Mouse (Mus musculus) stomach, embryonic 16.5 days (tissue): Measurements from ENCODE around the gene Pygb. TPM values are rescaled to one million over a fixed set of nuclear protein-coding genes. Genes with fewer than 3 reads are reported as not detected.

Experiments
- ATAC-seq: fragments of 200-750 bp; cut with Nextera tagmentation; 2 replicates; pipeline ENCODE4 v1.8.0; 2017; ENCODE audit warnings: moderate number of reproducible peaks, moderate TSS enrichment; ENCODE audit not compliant: insufficient read depth, low FRiP score
- H3K27ac ChIP-seq: fragments of 300-500 bp; sonication (generic); 2 replicates; pipeline ENCODE4 v1.5.1; 2014; ENCODE audit warnings: low read length
- H3K27me3 ChIP-seq: fragments of 300-500 bp; sonication (generic); 2 replicates; pipeline ENCODE4 v1.6.1; 2014; ENCODE audit warnings: low read length, control low read depth, mixed read lengths; ENCODE audit not compliant: control insufficient read depth, insufficient read depth
- H3K36me3 ChIP-seq: fragments of 300-500 bp; sonication (generic); 2 replicates; pipeline ENCODE4 v1.6.1; 2014; ENCODE audit warnings: low read length; ENCODE audit not compliant: control insufficient read depth, insufficient read depth
- H3K4me1 ChIP-seq: fragments of 300-500 bp; sonication (generic); 2 replicates; pipeline ENCODE4 v1.6.1; 2014; ENCODE audit warnings: low read length, control low read depth, mixed read lengths; ENCODE audit not compliant: control insufficient read depth, insufficient read depth
- H3K4me2 ChIP-seq: fragments of 300-500 bp; sonication (generic); 2 replicates; pipeline ENCODE4 v1.6.1; 2014; ENCODE audit warnings: low read depth, low read length, mixed read lengths
- H3K4me3 ChIP-seq: fragments of 300-500 bp; sonication (generic); replicated peaks from 2 replicates; pipeline ENCODE4 v1.5.1; 2014; ENCODE audit warnings: mild to moderate bottlenecking, low read length
- H3K9ac ChIP-seq: fragments of 300-500 bp; sonication (generic); 2 replicates; pipeline ENCODE4 v1.6.1; 2014; ENCODE audit warnings: low read length
- H3K9me3 ChIP-seq: fragments of 300-500 bp; sonication (generic); replicated peaks from 2 replicates; pipeline ENCODE4 v1.6.1; 2016; ENCODE audit warnings: low read length, control low read depth; ENCODE audit not compliant: control insufficient read depth
- WGBS: fragments of 180-500 bp; shearing (Covaris S2); extraction: QIAGEN DNeasy Blood & Tissue Kit; methylation state at CpG from one replicate; pipeline ENCODE4 v1.1.7; 2014; 5-methylcytosine and 5-hydroxymethylcytosine counted together
- polyA plus RNA-seq: library from polyadenylated mRNA; unstranded; fragments of >200 nt; fragmentation: Nextera tagmentation; extraction: Ambion mirVana; gene quantifications from 2 replicates; pipeline ENCODE4 v1.2.1, GENCODE M21; 2015

Gene Pygb
- polyA plus RNA-seq, 1 experiment from 2014 or later: 122 TPM

DNA sequence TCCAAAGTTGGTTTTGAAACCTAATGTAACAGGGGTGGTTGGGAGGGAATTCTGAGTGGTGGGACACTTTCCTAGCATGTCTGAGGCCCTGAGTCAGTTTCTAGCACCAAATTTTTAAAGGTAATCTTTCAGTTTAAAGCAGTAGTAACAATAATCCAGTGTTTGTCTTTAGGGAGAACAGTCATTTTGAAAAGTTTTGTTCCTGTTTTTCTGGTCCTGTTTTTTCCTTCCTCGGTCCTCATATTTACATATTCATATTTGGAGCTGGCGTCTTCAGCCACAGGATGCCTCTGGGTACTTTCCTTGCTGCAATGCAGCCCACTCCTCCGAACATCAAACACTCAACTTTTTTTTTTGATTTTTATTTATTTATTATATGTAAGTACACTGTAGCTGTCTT, 31.5 kb upstream of the Pygb start:
- no peaks in the 10 kb centered on the region for H3K27me3 ChIP-seq
- H3K36me3 ChIP-seq: peaks cover 6% of the 10 kb centered on the region; the same call in 1 of the 2 replicates
- no peak for ATAC-seq
- H3K9ac ChIP-seq: no peak overlapping the region
- 85% methylated on average over 3 of the region's 3 CpGs for WGBS
- no peak overlapping the region for H3K4me3 ChIP-seq
- no peak overlapping the region for H3K27ac ChIP-seq
- no peaks in the 10 kb centered on the region for H3K9me3 ChIP-seq
- no peak overlapping the region for H3K4me2 ChIP-seq
- H3K4me1 ChIP-seq: 0 out of 2 replicates have a peak, but pooled peaks cover 5% of the 10 kb centered on the region

DNA sequence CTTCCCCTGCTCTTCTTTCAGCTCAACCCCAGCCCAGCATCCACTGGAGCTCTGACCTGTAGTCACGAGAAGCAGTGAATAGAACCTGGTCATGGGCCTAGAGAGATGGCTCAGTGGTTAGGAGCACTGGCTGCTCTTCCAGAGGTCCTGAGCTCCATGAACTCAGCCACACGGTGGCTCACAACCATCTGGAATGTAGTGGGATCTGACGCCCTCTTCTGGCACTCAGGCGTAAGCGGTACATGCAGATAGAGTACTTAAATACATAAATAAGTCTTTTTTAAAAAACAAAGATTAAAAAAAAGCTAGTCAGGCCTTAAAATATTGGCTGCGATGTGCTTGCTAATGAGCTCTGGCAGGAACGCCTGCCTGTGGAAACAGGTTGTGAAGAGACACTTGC, 25.1 kb upstream of the Pygb start:
- ATAC-seq: no peak
- Histone ChIP-seq H3K36me3 (peaks cover 15% of the 10 kb centered on the region), H3K4me1 (no peaks in the 10 kb centered on the region), H3K4me3 (no peak overlapping the region), H3K4me2 (no peak overlapping the region), H3K9ac (no peak overlapping the region), H3K27ac (no peak overlapping the region), H3K9me3 (peaks cover 3% of the 10 kb centered on the region; the same call in 1 of the 2 replicates), H3K27me3 (no peaks in the 10 kb centered on the region)
- WGBS: 79% methylated on average over 7 of the region's 7 CpGs

DNA sequence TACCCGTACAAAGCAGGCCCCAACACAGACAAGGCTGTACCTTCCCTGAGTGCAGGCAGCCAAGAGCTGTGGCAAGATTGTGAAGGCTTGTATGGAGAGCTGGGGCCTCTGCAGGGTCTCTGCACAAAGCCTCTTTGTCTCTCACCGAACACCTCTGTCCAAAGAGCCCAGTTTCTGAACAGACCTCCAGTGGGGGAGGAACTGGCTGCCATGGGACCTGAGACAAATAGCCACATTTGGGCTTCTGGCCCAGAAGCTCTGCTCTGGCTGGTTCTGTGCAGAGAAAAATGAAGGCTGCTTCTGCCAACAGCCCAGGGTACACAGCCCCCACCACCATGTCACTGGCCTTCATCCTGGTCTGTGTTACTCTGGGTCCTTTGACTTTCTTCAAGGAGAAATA, 20.9 kb upstream of the Pygb start:
- no peak for ATAC-seq
- WGBS: 61% methylated on average over 2 of the region's 2 CpGs
- peaks cover 3% of the 10 kb centered on the region for H3K36me3 ChIP-seq
- H3K4me1 ChIP-seq: peaks cover 10% of the 10 kb centered on the region
- peaks cover under 1% of the 10 kb centered on the region; the same call in 1 of the 2 replicates for H3K9me3 ChIP-seq
- no peak overlapping the region for H3K9ac ChIP-seq
- H3K27me3 ChIP-seq: no peaks in the 10 kb centered on the region
- H3K4me2 ChIP-seq: no peak overlapping the region
- no peak overlapping the region for H3K4me3 ChIP-seq
- H3K27ac ChIP-seq: no peak overlapping the region

DNA sequence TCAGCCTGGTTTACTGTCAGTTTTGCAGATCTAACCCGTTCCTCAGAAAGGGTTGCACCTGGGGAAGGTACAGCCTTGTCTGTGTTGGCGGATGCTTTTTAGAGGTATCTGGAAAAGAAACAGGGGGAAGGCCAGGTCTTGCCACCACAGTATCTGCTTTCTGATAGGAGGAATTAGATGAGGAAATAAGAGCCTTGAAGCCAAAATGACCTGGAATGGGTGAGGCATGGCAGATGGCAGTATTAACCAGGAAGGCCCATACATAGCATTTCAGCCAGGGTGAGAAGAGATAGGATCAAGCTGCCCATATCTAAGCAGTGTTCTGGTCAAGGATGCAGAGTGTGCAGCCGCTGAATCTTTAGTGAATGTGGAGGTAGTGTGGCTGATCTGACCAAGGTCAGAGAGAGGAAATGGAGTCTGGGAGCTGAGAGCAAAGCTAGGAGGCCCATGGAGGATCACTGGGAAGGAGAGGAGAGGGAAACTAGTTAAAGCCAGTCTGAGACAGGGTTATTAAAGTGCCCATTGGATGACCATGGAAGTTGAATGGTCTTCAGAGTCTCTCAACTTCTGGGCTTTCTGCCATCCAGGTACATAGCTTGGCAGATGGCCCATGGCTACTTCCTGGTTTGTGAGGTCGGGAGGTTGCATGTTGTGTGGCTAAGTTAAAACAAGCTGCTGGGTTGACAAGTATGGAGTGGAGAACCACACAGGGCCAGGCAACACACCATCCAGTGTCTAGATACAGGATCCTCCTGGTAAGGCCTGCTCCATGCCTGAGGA, 20.3 kb upstream of the Pygb start:
- H3K9me3 ChIP-seq: no peaks in the 10 kb centered on the region
- H3K36me3 ChIP-seq: no peaks in the 10 kb centered on the region; the same call in 1 of the 2 replicates
- no peak for ATAC-seq
- H3K4me1 ChIP-seq: peaks cover 16% of the 10 kb centered on the region
- 78% methylated on average over 4 of the region's 4 CpGs for WGBS
- no peak overlapping the region for H3K9ac ChIP-seq
- no peak overlapping the region for H3K4me3 ChIP-seq
- H3K4me2 ChIP-seq: no peak overlapping the region
- no peak overlapping the region for H3K27ac ChIP-seq
- H3K27me3 ChIP-seq: no peaks in the 10 kb centered on the region

DNA sequence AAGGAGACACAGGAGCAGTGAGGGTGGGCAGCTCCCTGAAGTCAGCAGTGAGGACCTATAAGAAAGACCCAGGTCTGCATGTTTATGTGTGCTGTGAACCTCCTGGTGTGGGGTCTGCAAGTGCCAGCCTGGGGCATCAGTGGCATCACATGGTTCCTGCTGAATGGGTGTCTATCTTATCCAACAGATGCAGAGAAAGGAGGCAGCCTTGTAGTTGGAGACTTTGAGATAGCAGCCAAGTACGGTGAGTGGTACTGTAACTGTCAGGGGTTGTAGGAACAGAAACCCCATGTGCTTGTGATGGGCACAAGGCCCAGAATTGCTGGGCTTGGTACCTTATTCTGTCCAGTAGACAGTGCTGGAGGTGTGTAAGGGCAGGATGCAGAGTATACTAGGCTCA, 17.9 kb upstream of the Pygb start:
- 79% methylated on average over 1 of the region's 1 CpGs for WGBS
- Histone ChIP-seq H3K9me3 (no peaks in the 10 kb centered on the region), H3K4me3 (no peak overlapping the region), H3K9ac (no peak overlapping the region), H3K4me1 (peaks cover 21% of the 10 kb centered on the region), H3K27ac (peak overlapping the region; percentile 7), H3K4me2 (no peak overlapping the region), H3K27me3 (no peaks in the 10 kb centered on the region), H3K36me3 (no peaks in the 10 kb centered on the region)
- ATAC-seq: no peak

DNA sequence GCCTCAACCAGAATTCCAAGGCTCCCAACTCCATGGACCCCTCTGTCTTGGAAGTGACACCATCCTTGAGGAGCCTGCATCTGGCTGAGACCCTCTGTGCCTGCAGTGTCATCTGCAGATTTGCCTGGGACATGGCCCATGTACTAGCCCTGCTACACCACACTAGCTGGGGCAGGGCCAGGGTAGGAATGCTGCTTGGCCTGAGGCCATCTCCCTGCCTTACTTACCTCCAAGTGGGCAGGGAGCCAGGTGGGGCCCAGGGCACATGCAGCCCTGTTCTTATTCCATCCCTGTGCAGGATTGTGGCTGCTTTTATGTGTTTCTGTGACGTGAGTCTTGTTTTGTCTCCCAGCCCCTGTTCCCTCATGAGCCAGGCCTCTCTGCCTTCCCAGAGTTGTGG, 15.8 kb upstream of the Pygb start:
- no peak overlapping the region for H3K4me2 ChIP-seq
- peak; percentile 87 for ATAC-seq
- peak overlapping the region; percentile 23; the same call in 1 of the 2 replicates for H3K9ac ChIP-seq
- H3K27me3 ChIP-seq: no peaks in the 10 kb centered on the region
- H3K27ac ChIP-seq: peak overlapping the region; percentile 86
- H3K9me3 ChIP-seq: no peaks in the 10 kb centered on the region
- no peak overlapping the region for H3K4me3 ChIP-seq
- 29% methylated on average over 1 of the region's 1 CpGs for WGBS
- no peaks in the 10 kb centered on the region for H3K36me3 ChIP-seq
- peaks cover 26% of the 10 kb centered on the region for H3K4me1 ChIP-seq

DNA sequence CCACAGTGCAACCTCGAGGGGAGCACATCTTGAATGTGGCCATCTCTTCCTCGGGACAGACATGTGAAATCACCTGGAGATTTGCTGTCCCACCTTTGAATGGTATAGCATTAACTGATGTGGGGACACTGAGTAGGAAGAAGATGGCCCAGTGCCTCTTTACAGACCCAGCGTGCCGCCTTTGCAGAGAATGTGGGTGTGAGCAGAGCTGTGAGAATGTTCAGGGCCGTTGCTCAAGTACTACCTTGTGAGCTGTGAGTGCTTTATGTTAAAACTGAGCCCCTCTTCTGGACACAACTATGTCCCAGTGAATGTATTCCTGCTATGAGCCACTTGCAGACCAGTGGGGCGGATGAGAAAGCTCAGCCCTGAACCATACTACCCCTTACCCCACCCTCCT, 15.4 kb upstream of the Pygb start:
- Histone ChIP-seq H3K9ac (peak overlapping the region; percentile 23; the same call in 1 of the 2 replicates), H3K4me3 (no peak overlapping the region), H3K27ac (peak overlapping the region; percentile 86), H3K9me3 (no peaks in the 10 kb centered on the region), H3K4me1 (peaks cover 29% of the 10 kb centered on the region), H3K4me2 (no peak overlapping the region), H3K36me3 (no peaks in the 10 kb centered on the region), H3K27me3 (no peaks in the 10 kb centered on the region)
- 69% methylated on average over 6 of the region's 6 CpGs for WGBS
- no peak for ATAC-seq

DNA sequence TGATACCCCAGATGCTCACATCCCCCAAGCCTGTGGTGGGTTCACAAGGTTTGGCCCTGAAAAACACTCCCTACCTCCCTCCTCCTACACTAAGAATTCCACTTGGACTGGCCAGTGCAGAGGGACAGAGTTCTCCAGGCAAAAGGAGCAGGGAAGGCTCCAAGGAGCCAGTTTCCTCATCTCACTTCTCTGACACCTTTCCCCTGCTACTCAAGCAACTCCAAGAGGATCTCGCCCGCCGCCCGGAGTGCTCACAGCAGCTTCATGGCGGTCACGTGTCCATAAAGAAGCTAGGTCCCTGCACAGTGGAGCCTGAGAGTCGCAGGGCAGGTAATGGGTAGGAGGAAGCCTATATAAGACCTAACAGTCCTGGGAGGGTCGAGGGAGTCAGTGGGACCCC, 14.5 kb upstream of the Pygb start:
- WGBS: 74% methylated on average over 8 of the region's 8 CpGs
- Histone ChIP-seq H3K9me3 (no peaks in the 10 kb centered on the region), H3K9ac (no peak overlapping the region), H3K27me3 (no peaks in the 10 kb centered on the region), H3K4me1 (peaks cover 29% of the 10 kb centered on the region), H3K27ac (no peak overlapping the region), H3K4me3 (no peak overlapping the region), H3K4me2 (no peak overlapping the region), H3K36me3 (no peaks in the 10 kb centered on the region)
- no peak for ATAC-seq

DNA sequence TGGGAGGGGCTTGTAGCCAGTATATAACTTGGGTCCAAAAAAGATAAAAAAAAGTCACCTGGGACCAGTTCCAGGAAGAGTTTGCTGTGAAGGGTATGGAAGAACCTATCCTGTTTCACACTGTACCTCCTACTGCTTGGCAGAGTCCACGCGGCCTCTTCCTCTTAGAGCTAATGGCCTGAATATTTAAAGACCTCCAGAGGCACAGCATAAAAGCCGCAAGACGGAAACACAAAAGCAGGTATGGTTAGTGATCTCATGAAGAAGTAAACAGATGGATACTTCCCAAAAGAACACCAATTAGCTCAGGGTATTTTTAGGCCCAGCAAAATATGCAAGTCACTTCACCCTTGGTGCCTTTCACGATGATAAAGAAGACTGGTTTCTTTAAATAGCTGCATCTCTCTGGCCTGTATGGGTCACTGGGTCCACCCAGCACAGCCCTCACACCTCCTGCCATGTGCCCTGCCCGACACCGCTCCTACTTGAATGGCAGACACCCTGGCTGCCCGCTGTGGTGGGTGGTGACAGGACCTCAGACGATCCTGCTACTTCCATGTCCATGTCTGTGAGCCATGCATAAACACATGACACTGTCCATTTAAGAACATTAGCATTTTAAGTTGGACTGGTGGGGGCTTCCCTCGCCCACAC, 13.9 kb upstream of the Pygb start:
- Histone ChIP-seq H3K27ac (no peak overlapping the region), H3K27me3 (no peaks in the 10 kb centered on the region), H3K4me2 (no peak overlapping the region), H3K4me3 (no peak overlapping the region), H3K4me1 (peaks cover 29% of the 10 kb centered on the region), H3K9ac (no peak overlapping the region), H3K36me3 (no peaks in the 10 kb centered on the region), H3K9me3 (no peaks in the 10 kb centered on the region)
- 72% methylated on average over 10 of the region's 10 CpGs for WGBS
- no peak for ATAC-seq
